Mouse (Mus musculus) kidney, adult 8-10 months (tissue): ENCODE results near the gene Trex1.

ENCODE experiments used
- DNase-seq, 2 experiments: peaks; one replicate each; pipeline ENCODE4 v3.0.0; 2022

Gene Trex1

DNA sequence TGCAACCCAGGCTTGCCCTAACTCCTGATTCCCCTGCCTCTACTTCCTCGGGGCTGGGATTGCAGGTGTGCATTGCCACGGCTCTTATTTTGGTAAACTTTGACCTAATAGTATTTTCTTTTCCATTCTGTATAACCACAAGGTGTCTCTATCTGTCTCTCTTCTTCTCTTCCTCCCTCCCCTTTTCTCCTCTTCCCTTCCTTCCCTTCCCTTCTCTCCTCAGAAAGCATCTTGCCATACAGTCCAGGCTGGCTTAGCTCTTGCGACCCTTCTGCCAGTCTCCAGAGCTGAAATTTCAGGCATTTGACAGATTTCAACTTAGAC is 8.9 kb downstream of the Trex1 start:
- DNase-seq: no peak

DNA sequence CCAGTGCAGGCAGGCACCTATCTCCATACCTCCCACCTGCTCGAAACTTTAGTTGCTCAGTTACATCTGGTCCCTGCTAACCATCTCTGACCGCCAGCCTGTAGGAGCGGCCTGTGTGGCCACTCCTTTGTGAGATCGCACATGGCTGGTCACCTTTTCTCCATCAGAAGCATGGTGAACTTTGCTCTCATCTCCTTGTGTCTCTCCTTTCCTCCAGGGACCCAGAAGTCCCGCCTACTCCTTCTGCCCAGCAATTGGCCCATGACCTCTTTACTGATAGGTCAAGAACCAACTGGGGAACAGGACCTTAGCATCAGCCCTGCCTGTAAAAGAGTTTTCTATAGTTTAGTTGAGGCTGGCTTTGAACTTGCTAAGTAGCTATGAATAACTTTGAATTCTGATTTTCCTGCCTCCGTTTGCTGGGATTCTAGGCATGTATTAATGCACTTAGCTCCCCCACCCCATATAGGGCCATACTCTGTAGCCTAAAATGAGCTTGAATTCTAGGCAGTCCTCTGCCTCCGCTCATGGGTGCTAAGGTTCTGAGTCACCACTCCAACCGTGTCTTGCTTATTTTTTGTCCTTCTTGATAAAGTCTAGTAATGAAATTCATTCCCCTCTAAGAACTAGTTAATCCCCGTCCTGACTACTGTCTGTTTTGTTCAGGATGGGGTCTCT is 9.4 kb downstream of the Trex1 start:
- DNase-seq: no peak

GRCm38 (mm10) chr9:109049316-109049715 is 10.2 kb downstream of the Trex1 start:
- DNase-seq: no peak

DNA sequence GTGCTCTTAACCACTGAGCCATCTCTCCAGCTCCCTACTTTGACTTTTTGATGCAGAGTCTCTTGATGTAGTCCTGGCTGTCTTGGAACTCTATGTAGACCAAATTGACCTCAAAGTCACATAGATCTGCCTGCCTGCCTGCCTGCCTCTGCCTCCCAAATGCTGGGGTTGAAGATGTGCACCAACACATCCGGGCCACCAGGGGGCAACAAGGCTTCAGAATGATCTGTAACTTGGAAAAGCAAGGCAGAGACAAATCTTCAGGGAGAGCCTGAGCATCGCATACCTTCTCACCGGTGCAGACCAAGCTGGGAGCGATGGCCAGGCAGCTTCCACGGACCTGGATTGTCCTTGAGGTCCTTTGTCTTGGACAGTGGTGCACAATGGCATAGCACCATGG is 13.2 kb downstream of the Trex1 start:
- DNase-seq: peak; percentile 54 to 71

DNA sequence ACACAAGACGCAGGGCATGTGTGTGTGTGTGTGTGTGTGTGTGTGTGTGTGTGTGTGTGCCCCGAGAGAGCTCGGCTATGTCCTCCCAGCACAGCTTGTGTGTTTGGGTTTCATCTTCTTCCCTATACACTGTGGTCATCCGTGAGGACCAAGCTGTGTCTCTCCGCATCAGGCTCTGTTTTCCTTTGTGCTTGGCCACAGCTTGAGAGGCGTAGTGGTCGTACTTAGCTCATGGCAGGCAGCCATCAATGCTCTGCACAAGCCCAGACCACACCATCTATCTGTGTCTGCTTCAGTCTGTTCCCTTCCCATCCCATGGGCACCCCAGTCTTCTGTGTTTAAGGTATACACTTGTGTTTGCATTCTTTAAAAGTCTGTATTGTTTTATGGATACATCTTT is 18.2 kb downstream of the Trex1 start:
- DNase-seq: no peak

DNA sequence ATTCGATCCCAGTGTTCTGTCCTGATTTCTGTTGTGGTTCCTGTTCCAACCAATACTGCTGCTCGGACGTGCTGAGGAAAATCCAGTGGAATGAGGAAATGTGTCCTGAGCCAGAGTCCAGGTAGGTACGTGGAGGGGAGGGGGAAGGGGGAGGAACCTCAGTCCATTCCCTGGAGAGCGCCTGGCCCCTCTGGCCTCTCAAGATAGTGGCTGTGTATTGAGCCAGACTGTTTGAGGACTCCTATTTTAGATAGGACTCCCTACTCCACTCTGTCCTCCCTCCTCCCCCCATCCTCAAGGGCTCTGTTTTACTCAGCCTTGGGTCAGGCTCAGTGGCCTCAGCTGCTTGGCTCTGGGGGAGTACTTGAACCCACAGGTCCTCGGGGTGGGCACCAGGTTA is 18.6 kb downstream of the Trex1 start:
- DNase-seq: peak; percentile 25 to 55

GRCm38 (mm10) chr9:109040216-109040615 is 19.3 kb downstream of the Trex1 start:
- DNase-seq: peak; percentile 61 to 65

DNA sequence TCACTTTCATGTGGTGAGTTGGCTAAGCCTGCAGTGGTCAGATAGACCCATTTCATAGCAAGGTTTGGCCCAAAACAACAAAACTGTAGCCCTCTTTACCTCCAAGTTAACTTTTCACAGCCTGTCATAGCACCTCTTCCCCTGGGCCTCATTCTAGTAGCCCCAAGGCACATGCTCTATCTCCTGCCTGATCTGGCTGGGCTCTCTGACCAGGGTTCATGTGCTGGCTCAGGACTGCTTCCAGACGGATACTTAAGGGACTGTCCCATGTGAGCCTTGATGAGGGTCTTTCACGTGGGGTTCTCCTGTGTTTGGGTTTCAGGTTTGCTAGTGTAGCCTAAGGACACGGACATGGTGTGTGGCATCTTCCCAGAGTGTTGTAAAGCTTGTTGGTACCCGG is 19.9 kb downstream of the Trex1 start:
- no peak for DNase-seq

GRCm38 (mm10) chr9:109038901-109039364 is 20.6 kb downstream of the Trex1 start:
- DNase-seq: peak; percentile 66 to 68

DNA sequence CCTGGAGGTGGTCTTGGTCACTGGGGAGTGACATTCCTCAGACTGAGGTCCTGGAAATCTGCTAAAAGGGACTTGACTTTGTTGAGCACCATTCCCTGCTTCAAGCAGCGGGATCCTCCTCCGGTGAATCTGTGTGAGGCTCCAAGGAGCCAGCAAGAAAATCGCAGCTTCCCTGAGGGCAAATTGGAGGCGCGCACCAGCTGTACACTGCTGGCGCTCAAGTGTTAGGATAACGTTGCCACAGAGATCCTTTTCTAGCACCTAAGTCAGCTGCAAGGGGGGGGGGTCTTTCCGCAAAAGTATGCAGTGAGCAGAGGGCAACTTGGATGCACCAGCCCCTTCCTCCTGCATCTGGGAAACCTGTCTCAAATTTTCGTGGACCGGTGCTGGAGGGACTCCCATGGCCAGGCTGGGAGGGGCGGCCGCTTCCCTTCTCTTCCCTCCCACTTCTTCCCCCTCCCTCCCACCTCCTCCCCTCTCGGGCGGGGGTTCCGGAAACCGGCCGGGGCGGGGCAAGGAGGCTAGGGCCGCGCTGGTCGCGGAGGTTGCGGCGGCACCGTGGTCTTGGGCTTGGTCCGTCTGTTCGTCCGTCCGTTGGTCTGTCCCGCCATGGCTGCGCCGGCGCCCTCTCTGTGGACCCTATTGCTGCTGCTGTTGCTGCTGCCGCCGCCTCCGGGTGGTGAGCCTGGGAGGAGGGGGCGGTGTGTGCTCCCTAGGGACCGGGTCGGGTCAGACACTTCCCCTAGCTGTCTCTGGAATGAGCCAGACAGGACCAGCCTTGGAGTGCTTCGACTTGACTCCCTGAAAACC is 21.2 kb downstream of the Trex1 start, which contains the start of gene Shisa5:
Gene Shisa5, plus strand, starts transcription at position 480 of the 810 bp plus-strand sequence.
- peak; percentile 62 to 78 for DNase-seq

DNA sequence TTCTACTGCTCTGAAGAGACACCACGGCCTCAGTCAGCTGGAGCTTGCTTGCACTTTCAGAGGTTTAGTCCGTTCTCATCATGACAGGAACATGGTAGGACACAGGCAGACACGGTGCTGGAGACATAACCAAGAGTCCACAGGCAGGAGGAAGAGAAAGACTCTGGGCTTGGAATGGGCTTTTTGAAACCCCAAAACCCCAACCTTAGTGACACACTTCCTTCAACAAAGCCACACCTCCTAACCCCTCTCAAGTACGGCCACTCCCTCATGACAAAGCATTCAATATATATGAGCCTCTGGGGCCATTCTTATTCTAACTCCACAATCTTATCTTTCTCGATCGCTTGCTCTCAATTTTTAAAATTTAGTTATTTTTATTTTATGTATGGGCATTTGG is 27.1 kb downstream of the Trex1 start:
- no peak for DNase-seq

GRCm38 (mm10) chr9:109031686-109032085 is 27.8 kb downstream of the Trex1 start:
- DNase-seq: no peak

GRCm38 (mm10) chr9:109031001-109031400 is 28.5 kb downstream of the Trex1 start:
- no peak for DNase-seq

GRCm38 (mm10) chr9:109030312-109030711 is 29.2 kb downstream of the Trex1 start:
- no peak for DNase-seq

- no peak for DNase-seq
Measured at GRCm38 (mm10) chr9:109028919-109029318, 30.6 kb downstream of the Trex1 start.

GRCm38 (mm10) chr9:109028421-109028820 is 31.1 kb downstream of the Trex1 start:
- DNase-seq: no peak

GRCm38 (mm10) chr9:109027521-109027920 is 32.0 kb downstream of the Trex1 start:
- no peak for DNase-seq

- no peak for DNase-seq
Measured at GRCm38 (mm10) chr9:109022866-109023685, 36.5 kb downstream of the Trex1 start.

DNA sequence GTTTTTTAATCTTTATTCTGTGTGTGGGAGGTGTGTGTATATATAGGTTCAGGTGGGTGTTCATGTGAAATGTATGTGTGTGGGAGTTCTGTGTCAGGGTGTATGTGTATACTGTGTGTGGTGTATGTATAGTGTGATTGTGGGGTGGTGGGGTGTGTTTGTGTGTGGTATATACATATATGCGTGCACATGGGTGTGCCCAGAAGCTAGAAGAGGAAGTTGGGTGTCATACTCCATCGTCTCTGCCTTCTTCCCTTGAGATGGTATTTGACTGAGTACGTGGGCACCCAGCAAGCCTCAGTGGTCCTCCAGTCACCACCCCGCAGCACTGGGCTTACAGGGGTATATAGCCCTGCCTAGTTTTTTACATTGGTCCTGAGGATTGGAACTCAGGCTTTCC is 38.1 kb downstream of the Trex1 start:
- no peak for DNase-seq

DNA sequence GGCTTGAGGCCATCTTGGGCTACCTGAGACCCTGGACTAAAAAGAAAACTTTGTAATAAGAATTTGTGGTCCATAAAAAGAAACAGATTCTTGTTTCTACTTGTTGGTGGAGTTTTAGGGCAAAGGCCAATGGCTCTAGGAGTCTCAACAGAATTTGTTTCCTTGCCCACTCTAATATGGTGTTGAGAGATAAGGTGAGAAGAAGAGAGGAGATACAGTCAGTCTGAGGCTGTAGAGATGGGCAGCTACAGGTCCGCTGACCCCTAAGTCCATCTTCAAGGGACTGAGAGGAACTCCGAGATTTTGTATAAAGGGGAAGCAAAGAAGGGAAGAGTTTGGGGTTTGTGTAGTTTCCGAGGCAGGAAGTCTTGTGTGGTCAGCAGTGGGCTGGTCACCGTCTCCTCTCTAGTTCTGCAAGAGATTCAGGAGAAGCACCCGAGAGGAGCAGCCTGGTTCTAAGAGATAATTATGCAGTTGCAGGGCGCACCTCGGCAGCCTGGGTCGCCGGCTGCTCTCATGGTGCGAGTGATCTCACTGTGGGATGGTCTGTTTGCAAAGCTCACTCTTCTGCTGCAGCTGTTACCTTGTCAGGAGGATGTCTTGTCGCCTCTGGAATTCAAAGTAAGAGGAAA is 42.4 kb downstream of the Trex1 start:
- no peak for DNase-seq

GRCm38 (mm10) chr9:109015397-109015796 is 44.1 kb downstream of the Trex1 start:
- DNase-seq: no peak

DNA sequence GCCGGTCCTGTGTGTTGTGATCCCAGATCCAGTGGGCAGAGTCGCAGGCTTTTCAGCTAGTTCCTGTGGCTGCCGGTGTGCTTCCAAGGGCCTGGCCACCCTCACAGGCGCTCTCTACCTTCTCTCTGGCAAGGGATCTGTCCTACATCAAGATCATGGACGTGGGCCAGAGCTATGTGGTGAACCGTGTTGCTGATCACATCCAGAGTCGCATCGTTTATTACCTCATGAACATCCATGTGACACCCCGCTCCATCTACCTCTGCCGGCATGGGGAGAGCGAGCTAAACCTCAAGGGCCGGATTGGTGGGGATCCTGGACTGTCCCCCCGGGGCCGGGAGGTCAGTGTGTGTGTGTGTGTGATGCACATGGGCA is 49.2 kb downstream of the Trex1 start:
- no peak for DNase-seq
